Mouse (Mus musculus): ENCODE results near the gene Arpin.

Arpin gene

DNA sequence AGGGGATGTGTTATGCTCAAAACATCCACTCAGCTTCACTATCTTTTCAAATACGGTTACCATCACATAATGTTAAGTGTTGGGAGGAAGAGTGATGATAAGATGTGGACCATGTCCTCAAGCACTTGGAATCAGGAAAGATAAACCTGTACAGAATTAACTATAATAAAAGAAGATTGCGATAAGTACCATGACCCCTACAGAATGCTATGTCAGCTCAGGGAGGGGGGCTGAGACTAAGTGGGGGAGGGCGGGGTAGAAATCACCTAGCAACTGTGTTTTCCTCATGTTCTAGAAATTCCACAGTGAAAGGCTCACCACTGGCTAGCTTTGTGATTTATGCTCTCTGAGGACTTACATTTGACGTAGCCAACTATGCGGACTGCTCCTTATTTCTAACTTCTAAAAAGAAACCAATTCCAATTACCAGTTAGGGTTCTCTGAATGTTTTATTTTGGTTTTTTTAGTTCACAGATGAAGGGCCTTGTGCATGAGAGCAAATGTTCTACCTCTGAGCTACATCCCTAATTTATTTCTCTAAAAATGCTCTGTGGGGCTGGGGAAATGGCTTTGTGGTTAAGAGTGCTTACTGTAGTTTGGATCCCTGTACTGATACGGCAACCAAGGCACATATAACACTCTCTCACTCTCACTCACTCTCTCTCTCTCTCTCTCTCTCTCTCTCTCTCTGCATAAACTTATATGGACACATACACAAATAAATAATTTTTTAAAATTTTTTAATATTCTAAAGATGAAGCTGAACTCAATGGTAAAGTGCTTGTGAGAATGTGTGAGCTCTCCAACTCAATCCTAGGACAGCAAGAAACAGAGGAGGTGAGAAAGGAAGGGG is 42.4 kb downstream of the Arpin start:
- DNase-seq, result no peak

DNA sequence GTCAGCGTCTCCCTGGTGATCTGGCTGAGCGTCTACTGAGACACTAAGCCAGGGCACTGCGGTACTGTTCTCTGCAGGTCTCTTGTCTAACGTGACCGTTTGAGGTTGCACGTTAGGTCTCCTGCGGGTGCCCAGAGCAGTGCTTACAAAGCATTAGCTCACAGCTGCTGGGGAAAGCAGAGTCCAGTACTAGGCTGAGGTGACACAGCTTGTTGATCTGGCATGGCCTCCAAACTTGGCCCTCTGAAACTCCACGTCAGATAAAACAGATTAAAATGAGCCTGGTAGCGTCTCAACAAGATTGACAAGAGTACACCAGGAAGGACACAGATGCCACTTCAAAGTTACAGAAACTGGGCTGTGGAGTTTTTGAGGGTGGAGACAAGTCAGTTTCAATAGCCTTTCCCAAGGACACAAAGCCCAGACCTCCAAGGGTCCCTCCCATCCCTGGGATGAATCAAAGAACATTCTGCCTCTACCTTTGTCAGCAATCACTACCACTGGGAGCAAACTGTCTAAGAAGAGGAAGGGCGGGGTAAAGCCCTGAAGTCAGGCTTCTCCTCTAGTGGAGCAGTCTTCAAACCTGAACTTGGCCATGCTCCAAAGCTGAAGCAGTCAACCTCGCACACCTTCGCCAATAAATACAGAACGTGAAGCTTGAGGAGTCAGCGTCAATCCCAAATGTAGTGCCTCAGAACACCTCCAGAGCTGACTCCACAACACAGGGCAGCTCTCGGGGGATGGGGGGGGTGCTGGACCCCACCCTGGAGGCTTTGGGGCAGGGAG is 44.5 kb downstream of the Arpin start:
- DNase-seq, result no peak

DNA sequence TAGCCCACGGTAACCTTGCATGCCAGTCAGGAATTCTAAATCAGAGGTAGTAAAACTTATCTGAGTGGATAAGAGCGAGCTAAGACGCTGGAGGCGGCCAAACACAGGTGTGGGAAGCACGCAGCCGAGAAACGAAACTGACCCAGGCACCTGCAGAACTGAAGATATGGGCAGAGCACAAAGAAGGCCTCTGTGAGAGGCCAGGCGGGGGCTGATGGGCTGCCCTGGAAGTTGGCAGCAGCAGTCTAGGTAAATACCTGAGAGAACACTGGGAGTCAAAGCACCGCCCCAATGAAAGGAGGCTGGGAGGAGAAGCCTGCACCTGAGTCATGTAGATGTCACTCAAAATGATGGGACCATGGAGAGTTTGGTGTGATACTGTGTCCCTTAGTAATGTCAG is 46.6 kb downstream of the Arpin start:
- no peak for DNase-seq

DNA sequence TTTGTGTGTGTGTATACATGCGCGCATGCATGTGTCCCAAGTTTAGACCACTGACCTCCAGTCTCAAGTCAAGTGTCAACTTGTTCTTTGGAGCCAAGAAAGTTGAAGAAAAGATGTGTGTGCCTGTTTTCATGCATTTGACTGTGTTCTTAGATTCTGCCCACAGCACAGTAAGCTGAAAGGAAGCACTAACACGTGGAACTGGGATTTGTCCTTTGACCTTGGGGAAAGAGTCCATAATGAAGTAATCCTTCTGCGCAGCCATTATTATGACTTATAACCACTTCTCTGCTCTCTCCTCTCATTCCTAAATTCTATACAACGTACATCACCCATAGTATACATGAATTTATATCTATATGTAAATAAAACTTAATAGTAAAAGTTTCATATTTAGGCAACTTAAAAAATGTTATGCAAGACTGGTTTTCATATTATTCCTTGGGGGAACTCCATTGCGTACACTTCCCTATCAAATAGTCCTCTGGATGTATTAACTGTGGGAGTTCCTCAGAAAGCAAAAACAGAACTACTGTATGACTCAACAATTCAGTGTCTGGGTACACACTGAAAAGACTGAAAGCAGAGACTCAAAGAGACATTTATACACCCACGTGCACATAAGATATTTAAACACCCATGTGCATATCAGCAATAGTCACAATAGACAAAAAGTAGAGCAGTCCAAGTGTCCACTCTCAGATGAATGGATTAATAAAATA is 51.4 kb downstream of the Arpin start:
- no peak for DNase-seq

DNA sequence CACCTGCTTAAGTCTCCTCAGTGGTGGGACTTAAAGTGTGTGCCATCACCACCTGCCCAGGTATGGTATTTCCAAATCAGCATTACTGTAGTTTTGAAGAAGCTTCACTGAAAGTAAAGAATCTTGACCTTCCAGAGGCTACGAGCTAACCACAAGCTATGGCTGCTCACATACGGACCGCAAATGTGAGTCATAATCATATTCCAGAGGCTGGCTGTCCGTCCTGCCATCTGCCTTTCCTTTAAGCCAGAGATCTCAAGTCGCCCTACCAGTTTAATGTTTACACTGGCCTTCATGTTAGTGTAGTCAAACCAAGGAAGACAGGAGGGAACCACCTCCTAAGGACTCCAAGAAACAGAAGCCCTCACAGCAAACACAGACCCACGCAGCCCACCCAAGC is 53.3 kb downstream of the Arpin start:
- no peak for DNase-seq

DNA sequence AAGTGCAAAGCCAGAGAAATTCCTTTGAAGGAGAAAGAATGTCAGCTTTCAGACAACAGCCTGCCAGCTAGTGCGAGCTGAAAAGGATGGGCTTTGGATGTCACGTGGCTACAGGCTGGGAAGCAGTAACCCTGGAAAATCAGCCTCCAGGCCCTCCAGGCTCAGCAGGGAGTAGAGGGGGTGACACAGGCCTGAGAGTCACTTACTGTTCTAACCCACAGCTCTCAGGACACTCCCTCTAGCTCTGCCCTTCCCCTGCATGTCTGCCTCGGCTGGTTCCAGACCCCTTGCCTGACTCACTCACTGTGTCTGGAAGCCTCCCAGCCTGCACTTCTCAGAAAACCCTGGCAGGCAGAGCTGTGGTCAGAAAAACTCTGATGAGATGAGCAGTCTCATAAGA is 54.2 kb downstream of the Arpin start:
- no peak for DNase-seq

DNA sequence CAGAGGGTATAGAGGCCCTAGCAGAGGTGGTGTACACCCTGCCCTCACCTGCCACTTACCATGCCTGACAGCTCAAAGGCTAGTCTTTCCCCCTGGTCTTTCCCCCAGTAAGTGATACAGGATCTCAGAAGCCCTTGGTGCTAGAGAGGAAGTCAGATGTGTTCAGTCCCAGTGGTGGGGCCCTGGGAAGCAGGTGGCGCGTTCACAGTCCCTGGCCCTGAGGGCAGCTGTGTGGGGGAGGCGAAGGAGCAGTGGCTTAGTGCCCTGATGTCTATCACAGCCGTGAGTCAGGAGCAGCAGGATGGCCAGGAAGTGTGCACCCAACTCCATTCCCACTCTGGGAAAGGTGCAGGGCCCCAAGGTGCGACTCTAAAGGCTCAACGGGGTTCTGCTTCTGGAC is 55.1 kb downstream of the Arpin start:
- no peak for DNase-seq

DNA sequence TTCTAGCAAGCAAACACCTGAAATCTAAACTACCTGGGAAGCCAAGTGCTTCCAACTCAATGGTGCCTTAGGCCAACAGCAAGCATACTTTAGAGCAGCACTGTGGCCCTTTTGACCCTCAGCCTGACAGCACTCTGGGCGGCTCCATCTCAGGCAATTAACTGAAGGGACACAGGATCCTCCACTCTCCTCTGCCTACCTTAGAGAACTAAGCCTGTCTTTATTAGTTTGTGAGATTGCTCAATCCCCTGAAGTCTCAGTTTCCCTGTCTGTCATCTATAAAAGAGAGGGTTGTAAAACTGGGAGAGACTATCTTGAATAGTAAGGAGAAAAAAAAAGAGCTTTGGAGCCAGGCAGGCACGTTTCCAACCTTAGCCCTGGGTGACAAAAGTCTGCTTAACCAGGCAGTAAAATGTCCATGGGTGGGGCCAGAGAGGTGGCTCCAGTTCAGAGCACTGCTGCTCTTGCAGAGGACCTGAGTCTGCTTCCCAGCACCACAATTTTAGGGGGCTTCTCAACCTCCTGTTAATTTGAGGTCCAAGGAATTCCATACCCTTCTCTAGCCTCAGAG is 56.6 kb downstream of the Arpin start:
- no peak for DNase-seq
